Mouse (Mus musculus): ENCODE measurements around the gene Ola1. TPM values are rescaled to one million over a fixed set of nuclear protein-coding genes. Genes with fewer than 3 reads are reported as not detected.
A peak's percentile ranks its signal among the peaks of the same experiment; 100 is the strongest.

Ola1 gene
- polyA plus RNA-seq, 1 experiment from 2014 or later, result 62.7 TPM

- Histone ChIP-seq H3K36me3 (ENCODE audit: control insufficient read depth, insufficient read depth, low read length) (no peaks in the 10 kb centered on the region), H3K27me3 (ENCODE audit: control insufficient read depth, insufficient read depth, low read length) (no peaks in the 10 kb centered on the region), H3K9ac (ENCODE audit: low read length) (no peak overlapping the region), H3K9me3 (ENCODE audit: control insufficient read depth, low read length) (no peaks in the 10 kb centered on the region), H3K4me1 (ENCODE audit: control insufficient read depth in 2 of 2, insufficient read depth in 2 of 2, low read length in 2 of 2) (peaks cover 0 to under 1% of the 10 kb centered on the region in 2 experiments; a peak in 1 of 4 replicates), H3K4me2 (ENCODE audit: low read length) (no peak overlapping the region), H3K27ac (replicated peaks in 1 of 2; ENCODE audit: control insufficient read depth in 1 of 2, insufficient read depth in 1 of 2, low read depth in 2 of 2, low read length in 2 of 2) (no peak overlapping the region), H3K4me3 (ENCODE audit: control insufficient read depth in 1 of 2, insufficient read depth in 1 of 2, low read depth in 1 of 2, low read length in 2 of 2) (no peak overlapping the region)
- no CpG with 5 or more reads among the region's 2 CpGs for WGBS
- no peak for ATAC-seq (ENCODE audit: insufficient number of reproducible peaks, insufficient read depth, low FRiP score, low read depth)
These were observed 138.6 kb downstream of the Ola1 start for GRCm38 (mm10) chr2:73080084-73080483.

- H3K4me3 ChIP-seq (ENCODE audit: control insufficient read depth in 1 of 2, insufficient read depth in 1 of 2, low read depth in 1 of 2, low read length in 2 of 2), result no peak overlapping the region
- WGBS, result 70% methylated on average over 15 of the region's 15 CpGs
- H3K9ac ChIP-seq (ENCODE audit: low read length), result no peak overlapping the region
- H3K9me3 ChIP-seq (ENCODE audit: control insufficient read depth, low read length), result no peaks in the 10 kb centered on the region
- H3K4me1 ChIP-seq (ENCODE audit: control insufficient read depth in 2 of 2, insufficient read depth in 2 of 2, low read length in 2 of 2), result no peaks in the 10 kb centered on the region; a peak in 1 of 4 replicates
- no peak for ATAC-seq (ENCODE audit: insufficient number of reproducible peaks, insufficient read depth, low FRiP score, low read depth)
- no peaks in the 10 kb centered on the region for H3K36me3 ChIP-seq (ENCODE audit: control insufficient read depth, insufficient read depth, low read length)
- no peaks in the 10 kb centered on the region for H3K27me3 ChIP-seq (ENCODE audit: control insufficient read depth, insufficient read depth, low read length)
- no peak overlapping the region for H3K27ac ChIP-seq (replicated peaks in 1 of 2; ENCODE audit: control insufficient read depth in 1 of 2, insufficient read depth in 1 of 2, low read depth in 2 of 2, low read length in 2 of 2)
- H3K4me2 ChIP-seq (ENCODE audit: low read length), result no peak overlapping the region
These were observed 139.4 kb downstream of the Ola1 start for GRCm38 (mm10) chr2:73079311-73079710.

- ATAC-seq (ENCODE audit: insufficient number of reproducible peaks, insufficient read depth, low FRiP score, low read depth), result no peak
- H3K27me3 ChIP-seq (ENCODE audit: control insufficient read depth, insufficient read depth, low read length), result no peaks in the 10 kb centered on the region; the same call in 1 of the 2 replicates
- peaks cover 3 to 5% of the 10 kb centered on the region in 2 experiments; a peak in 3 of 4 replicates for H3K4me1 ChIP-seq (ENCODE audit: control insufficient read depth in 2 of 2, insufficient read depth in 2 of 2, low read length in 2 of 2)
- WGBS, result 80% methylated on average over 11 of the region's 11 CpGs
- no peak overlapping the region for H3K4me2 ChIP-seq (ENCODE audit: low read length)
- no peaks in the 10 kb centered on the region for H3K9me3 ChIP-seq (ENCODE audit: control insufficient read depth, low read length)
- H3K9ac ChIP-seq (ENCODE audit: low read length), result no peak overlapping the region
- no peaks in the 10 kb centered on the region for H3K36me3 ChIP-seq (ENCODE audit: control insufficient read depth, insufficient read depth, low read length)
- no peak overlapping the region for H3K4me3 ChIP-seq (ENCODE audit: control insufficient read depth in 1 of 2, insufficient read depth in 1 of 2, low read depth in 1 of 2, low read length in 2 of 2)
- H3K27ac ChIP-seq (replicated peaks in 1 of 2; ENCODE audit: control insufficient read depth in 1 of 2, insufficient read depth in 1 of 2, low read depth in 2 of 2, low read length in 2 of 2), result no peak overlapping the region
These were observed 144.8 kb downstream of the Ola1 start for GRCm38 (mm10) chr2:73073811-73074472.

GRCm38 (mm10) chr2:73071201-73071600 is 147.5 kb downstream of the Ola1 start:
- no peak overlapping the region for H3K27ac ChIP-seq (replicated peaks in 1 of 2; ENCODE audit: control insufficient read depth in 1 of 2, insufficient read depth in 1 of 2, low read depth in 2 of 2, low read length in 2 of 2)
- no peak for ATAC-seq (ENCODE audit: insufficient number of reproducible peaks, insufficient read depth, low FRiP score, low read depth)

GRCm38 (mm10) chr2:73070449-73071076 is 148.2 kb downstream of the Ola1 start:
- H3K36me3 ChIP-seq (ENCODE audit: control insufficient read depth, insufficient read depth, low read length), result no peaks in the 10 kb centered on the region
- no peak for ATAC-seq (ENCODE audit: insufficient number of reproducible peaks, insufficient read depth, low FRiP score, low read depth)
- H3K9me3 ChIP-seq (ENCODE audit: control insufficient read depth, low read length), result no peaks in the 10 kb centered on the region
- 46% methylated on average over 10 of the region's 10 CpGs for WGBS
- no peaks in the 10 kb centered on the region; the same call in 1 of the 2 replicates for H3K27me3 ChIP-seq (ENCODE audit: control insufficient read depth, insufficient read depth, low read length)
- no peak overlapping the region for H3K9ac ChIP-seq (ENCODE audit: low read length)
- H3K27ac ChIP-seq (replicated peaks in 1 of 2; ENCODE audit: control insufficient read depth in 1 of 2, insufficient read depth in 1 of 2, low read depth in 2 of 2, low read length in 2 of 2), result no peak overlapping the region
- no peak overlapping the region for H3K4me3 ChIP-seq (ENCODE audit: control insufficient read depth in 1 of 2, insufficient read depth in 1 of 2, low read depth in 1 of 2, low read length in 2 of 2)
- no peak overlapping the region for H3K4me2 ChIP-seq (ENCODE audit: low read length)
- H3K4me1 ChIP-seq (ENCODE audit: control insufficient read depth in 2 of 2, insufficient read depth in 2 of 2, low read length in 2 of 2), result peaks cover 8 to 9% of the 10 kb centered on the region in 2 experiments; a peak in 3 of 4 replicates

More at GRCm38 (mm10) chr2:73071201-73071600, 147.5 kb downstream of the Ola1 start:
- H3K4me1 ChIP-seq (ENCODE audit: control insufficient read depth in 2 of 2, insufficient read depth in 2 of 2, low read length in 2 of 2), result peaks cover 8 to 9% of the 10 kb centered on the region in 2 experiments; a peak in 3 of 4 replicates
- no peaks in the 10 kb centered on the region for H3K36me3 ChIP-seq (ENCODE audit: control insufficient read depth, insufficient read depth, low read length)
- no peak overlapping the region for H3K9ac ChIP-seq (ENCODE audit: low read length)
- no peak overlapping the region for H3K4me2 ChIP-seq (ENCODE audit: low read length)
- H3K9me3 ChIP-seq (ENCODE audit: control insufficient read depth, low read length), result no peaks in the 10 kb centered on the region
- 51% methylated on average over 2 of the region's 2 CpGs for WGBS
- H3K4me3 ChIP-seq (ENCODE audit: control insufficient read depth in 1 of 2, insufficient read depth in 1 of 2, low read depth in 1 of 2, low read length in 2 of 2), result no peak overlapping the region
- H3K27me3 ChIP-seq (ENCODE audit: control insufficient read depth, insufficient read depth, low read length), result no peaks in the 10 kb centered on the region; the same call in 1 of the 2 replicates

GRCm38 (mm10) chr2:73069223-73069825 is 149.4 kb downstream of the Ola1 start:
- Histone ChIP-seq H3K9me3 (ENCODE audit: control insufficient read depth, low read length) (no peaks in the 10 kb centered on the region), H3K4me1 (ENCODE audit: control insufficient read depth in 2 of 2, insufficient read depth in 2 of 2, low read length in 2 of 2) (peaks cover 8 to 9% of the 10 kb centered on the region in 2 experiments; a peak in 3 of 4 replicates), H3K27ac (replicated peaks in 1 of 2; ENCODE audit: control insufficient read depth in 1 of 2, insufficient read depth in 1 of 2, low read depth in 2 of 2, low read length in 2 of 2) (no peak overlapping the region), H3K9ac (ENCODE audit: low read length) (no peak overlapping the region), H3K4me3 (ENCODE audit: control insufficient read depth in 1 of 2, insufficient read depth in 1 of 2, low read depth in 1 of 2, low read length in 2 of 2) (no peak overlapping the region), H3K27me3 (ENCODE audit: control insufficient read depth, insufficient read depth, low read length) (no peaks in the 10 kb centered on the region; the same call in 1 of the 2 replicates), H3K4me2 (ENCODE audit: low read length) (no peak overlapping the region), H3K36me3 (ENCODE audit: control insufficient read depth, insufficient read depth, low read length) (no peaks in the 10 kb centered on the region)
- no peak for ATAC-seq (ENCODE audit: insufficient number of reproducible peaks, insufficient read depth, low FRiP score, low read depth)
- 84% methylated on average over 7 of the region's 7 CpGs for WGBS

GRCm38 (mm10) chr2:73066307-73067167 is 152.2 kb downstream of the Ola1 start:
- no peaks in the 10 kb centered on the region; the same call in 1 of the 2 replicates for H3K27me3 ChIP-seq (ENCODE audit: control insufficient read depth, insufficient read depth, low read length)
- 24% methylated on average over 20 of the region's 20 CpGs for WGBS
- peak overlapping the region; percentile 24 for H3K4me2 ChIP-seq (ENCODE audit: low read length)
- peaks cover 8 to 9% of the 10 kb centered on the region in 2 experiments; a peak in 3 of 4 replicates for H3K4me1 ChIP-seq (ENCODE audit: control insufficient read depth in 2 of 2, insufficient read depth in 2 of 2, low read length in 2 of 2)
- peak; percentile 70 for ATAC-seq (ENCODE audit: insufficient number of reproducible peaks, insufficient read depth, low FRiP score, low read depth)
- H3K9me3 ChIP-seq (ENCODE audit: control insufficient read depth, low read length), result no peaks in the 10 kb centered on the region
- no peak overlapping the region for H3K4me3 ChIP-seq (ENCODE audit: control insufficient read depth in 1 of 2, insufficient read depth in 1 of 2, low read depth in 1 of 2, low read length in 2 of 2)
- peak overlapping the region; percentile 13 to 31; a peak in 1 of 4 replicates for H3K27ac ChIP-seq (replicated peaks in 1 of 2; ENCODE audit: control insufficient read depth in 1 of 2, insufficient read depth in 1 of 2, low read depth in 2 of 2, low read length in 2 of 2)
- no peaks in the 10 kb centered on the region for H3K36me3 ChIP-seq (ENCODE audit: control insufficient read depth, insufficient read depth, low read length)
- H3K9ac ChIP-seq (ENCODE audit: low read length), result no peak overlapping the region
